Mouse (Mus musculus) intestine, postnatal 0 days (tissue): ENCODE measurements around the gene Zfp970. TPM values are rescaled to one million over a fixed set of nuclear protein-coding genes. Genes with fewer than 3 reads are reported as not detected.
"Not testable (repeated sequence)": the region's sequence is repeated elsewhere in the genome, so short reads cannot be mapped to it uniquely, and the experiment has no call there.

ENCODE experiments used
- ATAC-seq: fragments of 200-750 bp; cut with Nextera tagmentation; 2 replicates; pipeline ENCODE4 v1.8.0; 2017; ENCODE audit warnings: mild to moderate bottlenecking, moderate TSS enrichment, moderate library complexity
- H3K27ac ChIP-seq: fragments of 300-500 bp; sonication (generic); 2 replicates; pipeline ENCODE4 v1.5.1; 2014; ENCODE audit warnings: mild to moderate bottlenecking, low read depth, low read length, moderate library complexity
- H3K27me3 ChIP-seq: fragments of 300-500 bp; sonication (generic); replicated peaks from 2 replicates; pipeline ENCODE4 v1.6.1; 2014; ENCODE audit warnings: low read length, mixed read lengths; ENCODE audit not compliant: control insufficient read depth, insufficient read depth
- H3K36me3 ChIP-seq: fragments of 300-500 bp; sonication (generic); 2 replicates; pipeline ENCODE4 v1.6.1; 2014; ENCODE audit warnings: mild to moderate bottlenecking, moderate library complexity; ENCODE audit not compliant: control insufficient read depth, insufficient read depth
- H3K4me1 ChIP-seq: fragments of 300-500 bp; sonication (generic); replicated peaks from 2 replicates; pipeline ENCODE4 v1.6.1; 2014; ENCODE audit warnings: antibody characterized with exemption, low read length, mixed read lengths; ENCODE audit not compliant: control insufficient read depth, insufficient read depth
- H3K4me2 ChIP-seq: fragments of 300-500 bp; sonication (generic); replicated peaks from 2 replicates; pipeline ENCODE4 v1.6.1; 2014; ENCODE audit warnings: low read depth, mild to moderate bottlenecking, moderate library complexity
- H3K4me3 ChIP-seq: fragments of 300-500 bp; sonication (generic); 2 replicates; pipeline ENCODE4 v1.5.1; 2014; ENCODE audit warnings: low read depth, low read length
- H3K9ac ChIP-seq: fragments of 300-500 bp; sonication (generic); 2 replicates; pipeline ENCODE4 v1.6.1; 2014; ENCODE audit warnings: mild to moderate bottlenecking, low read depth, low read length
- H3K9me3 ChIP-seq: fragments of 300-500 bp; sonication (generic); 2 replicates; pipeline ENCODE4 v1.6.1; 2016; ENCODE audit warnings: mixed run types; ENCODE audit not compliant: control insufficient read depth
- WGBS: fragments of 180-500 bp; shearing (Covaris S2); extraction: QIAGEN DNeasy Blood & Tissue Kit; methylation state at CpG from one replicate; pipeline ENCODE4 v1.1.7; 2014; 5-methylcytosine and 5-hydroxymethylcytosine counted together
- polyA plus RNA-seq: library from polyadenylated mRNA; unstranded; fragments of >200 nt; fragmentation: Nextera tagmentation; extraction: Ambion mirVana; gene quantifications from 2 replicates; pipeline ENCODE4 v1.2.1, GENCODE M21; 2015

The Zfp970 gene
- polyA plus RNA-seq: 4.7 and 5.6 TPM in 2 replicates

DNA sequence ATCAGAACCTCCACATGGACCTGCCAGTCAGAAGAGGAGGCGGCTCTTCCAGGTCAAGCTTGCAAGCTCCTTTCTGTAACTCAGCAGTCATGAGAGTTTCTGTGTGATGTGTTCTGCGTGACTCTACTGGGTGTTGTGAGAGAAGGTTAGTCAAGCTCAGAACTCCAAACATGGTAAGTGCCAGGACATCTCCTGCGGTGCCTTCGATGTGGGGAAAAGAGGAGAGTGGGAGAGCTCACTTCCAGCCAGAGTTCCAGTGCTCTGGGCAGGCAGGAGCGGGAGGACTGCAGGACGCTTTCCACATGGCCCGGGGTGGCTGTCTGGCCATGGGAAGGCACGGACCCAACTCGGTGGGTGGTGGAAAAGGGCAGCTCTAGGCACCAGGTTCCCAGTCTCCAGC, at the start of gene Zfp970:
Gene Zfp970, plus strand, starts transcription at position 58 of the 400 bp plus-strand sequence.
- 10% methylated on average over 6 of the region's 9 CpGs for WGBS
- not testable (repeated sequence) for H3K36me3 ChIP-seq, H3K9ac ChIP-seq, H3K27ac ChIP-seq, H3K9me3 ChIP-seq, H3K27me3 ChIP-seq, ATAC-seq, H3K4me1 ChIP-seq
- H3K4me3 ChIP-seq: peak within 1 kb of the TSS; percentile 35
- H3K4me2 ChIP-seq: peak within 1 kb of the TSS; percentile 60

DNA sequence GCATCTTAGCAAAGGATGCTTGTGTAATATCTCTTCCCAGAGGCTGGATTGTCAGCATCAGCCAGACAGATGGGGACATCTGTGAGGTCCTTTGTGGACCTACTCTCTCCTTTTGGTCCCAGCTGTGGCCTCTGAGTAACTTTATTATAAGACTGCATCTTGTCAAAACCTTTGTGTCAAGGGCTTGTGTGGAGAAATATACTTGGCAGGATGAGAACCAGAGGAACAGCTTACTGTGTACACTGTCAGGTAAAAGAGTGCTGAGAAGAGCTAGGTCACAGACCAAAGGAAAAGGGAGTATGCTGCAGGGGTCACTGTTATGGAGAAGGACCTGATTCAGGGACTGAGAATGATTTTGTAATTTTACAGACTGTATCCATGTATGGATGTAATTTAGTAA, 3.7 kb downstream of the Zfp970 start:
- not testable (repeated sequence) for H3K36me3 ChIP-seq, H3K4me1 ChIP-seq, H3K27ac ChIP-seq, ATAC-seq, H3K9ac ChIP-seq, H3K9me3 ChIP-seq, H3K4me3 ChIP-seq, H3K27me3 ChIP-seq, H3K4me2 ChIP-seq

DNA sequence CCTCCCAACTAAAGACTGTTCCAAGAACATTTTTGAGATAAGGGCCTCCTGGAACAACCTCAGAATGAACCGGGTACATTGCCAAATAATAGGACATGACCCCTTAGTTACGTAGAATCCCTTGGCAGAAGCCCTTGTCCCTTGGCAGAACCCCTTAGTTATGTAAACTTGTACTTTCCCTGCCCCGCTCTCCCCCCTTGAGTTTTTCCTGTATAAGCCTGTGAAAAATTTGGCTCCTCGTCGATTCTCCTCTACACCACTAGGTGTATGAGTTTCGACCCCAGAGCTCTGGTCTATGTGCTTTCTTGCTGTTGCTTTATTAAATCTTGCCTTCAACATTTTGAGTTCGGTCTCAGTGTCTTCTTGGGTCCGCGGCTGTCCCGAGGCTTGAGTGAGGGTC, 7.7 kb downstream of the Zfp970 start:
- not testable (repeated sequence) for H3K27ac ChIP-seq, H3K4me2 ChIP-seq, H3K36me3 ChIP-seq, H3K9ac ChIP-seq, H3K9me3 ChIP-seq, H3K4me3 ChIP-seq, H3K4me1 ChIP-seq, ATAC-seq, H3K27me3 ChIP-seq
- WGBS: 82% methylated on average over 5 of the region's 10 CpGs

DNA sequence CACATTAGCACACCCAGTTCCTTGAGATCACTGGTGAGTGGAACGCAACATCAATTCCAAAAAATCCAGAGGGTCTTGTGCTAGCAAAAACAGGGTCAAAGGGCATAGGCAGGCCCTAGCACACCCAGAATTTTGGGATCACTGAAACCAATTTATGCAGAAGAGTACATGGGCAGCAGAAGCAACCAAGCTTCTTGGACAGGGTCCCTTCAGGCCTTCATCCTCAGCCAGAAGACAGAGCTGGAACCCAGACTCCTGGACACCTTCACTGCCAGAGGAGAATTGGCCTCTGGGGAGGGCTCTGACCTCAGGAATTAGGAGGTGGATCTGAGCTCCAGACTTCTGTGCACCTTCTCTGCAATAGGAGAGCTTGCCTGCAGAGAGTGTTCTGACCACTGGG, 17.4 kb downstream of the Zfp970 start:
- not testable (repeated sequence) for ATAC-seq, H3K27me3 ChIP-seq, H3K4me1 ChIP-seq, H3K9ac ChIP-seq, H3K27ac ChIP-seq, H3K4me3 ChIP-seq, H3K9me3 ChIP-seq, H3K4me2 ChIP-seq, H3K36me3 ChIP-seq
- WGBS: 71% methylated on average over 1 of the region's 1 CpGs

DNA sequence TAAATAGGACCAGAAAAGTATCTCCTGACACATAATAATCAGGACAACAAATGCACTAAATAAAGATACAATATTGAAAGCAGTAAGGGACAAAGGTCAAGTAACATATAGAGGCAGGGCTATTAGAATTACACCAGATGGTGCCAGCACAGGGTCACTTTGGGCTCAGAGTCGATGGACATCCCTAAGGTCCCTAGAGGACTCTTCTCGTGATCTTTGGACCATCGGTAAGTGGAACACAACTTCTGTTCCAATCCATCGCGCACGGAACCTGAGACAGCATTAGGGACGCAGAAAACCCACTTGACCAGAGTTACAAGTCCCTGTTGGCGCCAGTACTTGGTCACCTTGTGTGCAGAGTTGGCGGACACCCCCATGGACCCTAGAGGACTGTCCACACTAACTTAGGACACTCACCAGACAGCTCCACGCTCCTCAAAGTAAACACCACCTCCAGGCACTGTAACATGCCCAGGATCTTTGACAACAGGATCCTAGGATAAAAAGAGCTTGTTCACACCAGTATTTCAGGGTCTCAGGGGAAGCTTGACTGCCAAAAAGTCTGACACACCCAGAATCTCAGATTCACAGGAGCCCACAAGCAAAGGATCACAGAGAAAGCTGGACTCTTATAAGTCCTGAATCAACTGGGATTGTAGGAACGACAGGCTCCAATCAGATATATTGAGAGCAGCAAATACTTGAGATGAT, 18.9 kb downstream of the Zfp970 start:
- not testable (repeated sequence) for H3K4me3 ChIP-seq, H3K4me2 ChIP-seq, H3K27me3 ChIP-seq, H3K9me3 ChIP-seq, H3K27ac ChIP-seq, ATAC-seq, H3K4me1 ChIP-seq, H3K36me3 ChIP-seq, H3K9ac ChIP-seq
- WGBS: 90% methylated on average over 11 of the region's 11 CpGs

DNA sequence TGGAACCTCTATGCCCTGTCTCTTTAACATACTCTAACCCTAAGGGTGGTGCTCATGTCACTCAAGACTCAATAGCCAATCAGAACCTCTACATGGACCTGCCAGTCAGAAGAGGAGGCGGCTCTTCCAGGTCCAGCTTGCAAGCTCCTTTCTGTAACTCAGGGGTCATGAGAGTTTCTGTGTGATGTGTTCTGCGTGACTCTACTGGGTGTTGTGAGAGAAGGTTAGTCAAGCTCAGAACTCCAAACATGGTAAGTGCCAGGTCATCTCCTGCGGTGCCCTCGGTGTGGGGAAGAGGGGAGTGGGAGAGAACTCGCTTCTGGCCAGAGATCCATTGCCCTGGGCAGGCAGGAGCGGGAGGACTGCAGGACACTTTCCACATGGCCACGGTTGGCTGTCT, 33.5 kb downstream of the Zfp970 start, which contains the start of gene Gm14403:
Gene Gm14403, plus strand, starts transcription at position 149 of the 400 bp plus-strand sequence.
- not testable (repeated sequence) for H3K9ac ChIP-seq, ATAC-seq, H3K27me3 ChIP-seq, H3K4me1 ChIP-seq, H3K36me3 ChIP-seq, H3K27ac ChIP-seq, H3K9me3 ChIP-seq
- H3K4me2 ChIP-seq: peak within 1 kb of the TSS; percentile 61
- WGBS: 8% methylated on average over 7 of the region's 7 CpGs
- peak within 1 kb of the TSS; percentile 31 for H3K4me3 ChIP-seq

DNA sequence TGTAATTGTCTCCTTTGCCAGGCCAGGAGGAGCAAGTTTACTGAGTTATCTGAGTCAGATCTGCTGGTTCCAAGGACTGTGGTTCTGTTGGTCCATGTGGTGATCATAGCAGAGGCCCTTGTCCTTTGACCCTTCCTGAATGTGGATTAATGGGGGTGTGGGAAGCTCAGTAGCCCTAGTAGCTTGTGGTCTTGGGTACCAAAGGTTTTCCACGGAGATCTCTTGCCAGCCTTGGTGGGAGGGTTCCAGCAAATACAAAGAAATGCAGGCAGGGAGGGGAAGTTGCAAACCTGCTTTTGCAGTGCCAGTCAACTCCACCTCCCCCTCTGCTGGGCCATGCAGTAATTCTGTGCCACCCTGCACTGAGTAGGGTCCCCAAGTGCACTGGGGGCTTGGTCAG, 34.6 kb downstream of the Zfp970 start:
- not testable (repeated sequence) for ATAC-seq, H3K36me3 ChIP-seq, H3K27me3 ChIP-seq, H3K4me2 ChIP-seq, H3K4me3 ChIP-seq, H3K9ac ChIP-seq, H3K9me3 ChIP-seq, H3K4me1 ChIP-seq, H3K27ac ChIP-seq
- 53% methylated on average over 1 of the region's 1 CpGs for WGBS

DNA sequence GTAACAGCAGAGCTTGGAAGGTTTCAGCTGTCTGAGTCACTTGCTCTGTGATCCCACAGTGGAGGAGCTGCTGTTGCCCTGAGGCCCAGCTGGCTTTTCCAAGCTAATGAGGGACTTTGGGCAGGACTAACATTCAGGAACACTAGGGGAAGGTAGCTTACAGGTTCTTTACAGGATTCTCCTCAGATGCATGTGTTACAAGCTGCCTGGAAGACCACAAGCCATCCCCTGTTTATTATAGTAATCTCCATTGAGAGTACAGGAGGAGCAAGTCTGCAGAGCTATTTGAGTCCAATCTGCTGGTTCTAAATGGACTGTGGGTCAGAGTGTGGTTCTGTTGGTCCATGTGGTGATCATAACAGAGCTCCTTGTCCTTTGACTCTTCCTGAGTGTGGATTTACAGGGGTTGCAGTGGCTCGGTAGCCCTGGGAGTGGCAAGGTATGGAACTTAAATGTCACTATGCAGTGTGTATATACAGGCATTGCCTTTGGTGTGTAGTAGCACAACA, 40.7 kb downstream of the Zfp970 start:
- not testable (repeated sequence) for H3K9ac ChIP-seq, H3K9me3 ChIP-seq, H3K4me1 ChIP-seq, H3K27ac ChIP-seq, H3K36me3 ChIP-seq, ATAC-seq, H3K27me3 ChIP-seq, H3K4me2 ChIP-seq, H3K4me3 ChIP-seq
- 81% methylated on average over 1 of the region's 1 CpGs for WGBS

DNA sequence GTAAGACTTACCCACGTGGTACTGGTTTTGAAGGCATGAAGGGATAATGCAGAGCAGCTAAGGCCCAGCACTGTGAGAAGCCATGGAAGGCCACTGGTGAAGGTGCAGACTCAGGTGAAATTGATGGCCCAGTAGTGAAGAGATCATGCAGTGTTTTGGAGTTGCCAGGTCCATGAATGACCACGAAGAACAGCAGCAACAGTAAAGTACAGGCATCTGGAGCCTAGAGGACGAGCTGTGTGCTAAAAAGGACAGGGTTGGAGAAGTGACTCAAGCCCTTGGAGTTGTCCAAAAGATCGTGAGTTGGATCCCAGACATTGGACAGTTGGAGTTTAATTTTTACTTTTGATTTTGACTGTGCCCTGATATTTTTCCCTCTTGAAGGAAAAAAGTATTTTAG, 46.8 kb downstream of the Zfp970 start:
- H3K27ac ChIP-seq, H3K9me3 ChIP-seq, H3K36me3 ChIP-seq, H3K4me2 ChIP-seq, H3K4me3 ChIP-seq, H3K27me3 ChIP-seq, H3K4me1 ChIP-seq, ATAC-seq, H3K9ac ChIP-seq: not testable (repeated sequence)
- 65% methylated on average over 4 of the region's 4 CpGs for WGBS
